Mouse (Mus musculus): Measurements from ENCODE around the gene Pkp4. TPM values are rescaled to one million over a fixed set of nuclear protein-coding genes. Genes with fewer than 3 reads are reported as not detected.
A peak's percentile ranks its signal among the peaks of the same experiment; 100 is the strongest.

Gene Pkp4
- polyA plus RNA-seq, 1 experiment = 20.4 TPM

GRCm38 (mm10) chr2:59166976-59167375 lies 6.3 kb downstream of the Pkp4 start:
- no peaks in the 10 kb centered on the region for H3K27me3 ChIP-seq (replicated peaks)

GRCm38 (mm10) chr2:59167830-59168229 lies 7.2 kb downstream of the Pkp4 start:
- peaks cover 77% of the 10 kb centered on the region for H3K4me1 ChIP-seq
- H3K9me3 ChIP-seq = no peaks in the 10 kb centered on the region
- H3K4me3 ChIP-seq (replicated peaks) = no peak overlapping the region
- H3K27me3 ChIP-seq (replicated peaks) = no peaks in the 10 kb centered on the region
- peaks cover 8% of the 10 kb centered on the region for H3K36me3 ChIP-seq (replicated peaks; ENCODE audit: low read length)
- TF ChIP-seq FLI1 (IDR thresholded peaks at IDR 0.05; ENCODE audit: low read length) = no peak
- no peak for TF ChIP-seq GATA1 (IDR thresholded peaks at IDR 0.05; ENCODE audit: borderline replicate concordance, low read length)

More at GRCm38 (mm10) chr2:59166976-59167375, 6.3 kb downstream of the Pkp4 start:
- no peak for TF ChIP-seq GATA1 (IDR thresholded peaks at IDR 0.05; ENCODE audit: borderline replicate concordance, low read length)
- no peak for TF ChIP-seq FLI1 (IDR thresholded peaks at IDR 0.05; ENCODE audit: low read length)
- Histone ChIP-seq H3K4me1 (peaks cover 77% of the 10 kb centered on the region), H3K4me3 (replicated peaks) (no peak overlapping the region), H3K9me3 (no peaks in the 10 kb centered on the region), H3K36me3 (replicated peaks; ENCODE audit: low read length) (peaks cover 8% of the 10 kb centered on the region)

- no peaks in the 10 kb centered on the region for H3K27me3 ChIP-seq (replicated peaks)
- no peaks in the 10 kb centered on the region for H3K9me3 ChIP-seq
- H3K4me3 ChIP-seq (replicated peaks) = no peak overlapping the region
- peaks cover 11% of the 10 kb centered on the region for H3K36me3 ChIP-seq (replicated peaks; ENCODE audit: low read length)
- no peak for TF ChIP-seq FLI1 (IDR thresholded peaks at IDR 0.05; ENCODE audit: low read length)
- TF ChIP-seq GATA1 (IDR thresholded peaks at IDR 0.05; ENCODE audit: borderline replicate concordance, low read length) = no peak
- peaks cover 81% of the 10 kb centered on the region for H3K4me1 ChIP-seq
Observed at GRCm38 (mm10) chr2:59169572-59170207, 9.0 kb downstream of the Pkp4 start.

- H3K27me3 ChIP-seq (replicated peaks) = no peaks in the 10 kb centered on the region
- no peak overlapping the region for H3K4me3 ChIP-seq (replicated peaks)
- TF ChIP-seq GATA1 (IDR thresholded peaks at IDR 0.05; ENCODE audit: borderline replicate concordance, low read length) (no peak), FLI1 (IDR thresholded peaks at IDR 0.05; ENCODE audit: low read length) (no peak)
- peaks cover 77% of the 10 kb centered on the region for H3K4me1 ChIP-seq
- peaks cover 7% of the 10 kb centered on the region for H3K36me3 ChIP-seq (replicated peaks; ENCODE audit: low read length)
- no peaks in the 10 kb centered on the region for H3K9me3 ChIP-seq
Observed at GRCm38 (mm10) chr2:59170208-59170589, 9.5 kb downstream of the Pkp4 start.

GRCm38 (mm10) chr2:59170593-59170992 lies 9.9 kb downstream of the Pkp4 start:
- Histone ChIP-seq H3K9me3 (no peaks in the 10 kb centered on the region), H3K27me3 (replicated peaks) (no peaks in the 10 kb centered on the region), H3K4me3 (replicated peaks) (no peak overlapping the region), H3K4me1 (peaks cover 76% of the 10 kb centered on the region), H3K36me3 (replicated peaks; ENCODE audit: low read length) (peaks cover 4% of the 10 kb centered on the region)
- TF ChIP-seq GATA1 (IDR thresholded peaks at IDR 0.05; ENCODE audit: borderline replicate concordance, low read length) = no peak
- TF ChIP-seq FLI1 (IDR thresholded peaks at IDR 0.05; ENCODE audit: low read length) = no peak

- Histone ChIP-seq H3K4me3 (replicated peaks) (peak overlapping the region; percentile 89), H3K27me3 (replicated peaks) (no peaks in the 10 kb centered on the region), H3K36me3 (replicated peaks; ENCODE audit: low read length) (peaks cover 3% of the 10 kb centered on the region), H3K4me1 (peaks cover 77% of the 10 kb centered on the region), H3K9me3 (no peaks in the 10 kb centered on the region)
- no peak for TF ChIP-seq FLI1 (IDR thresholded peaks at IDR 0.05; ENCODE audit: low read length)
- no peak for TF ChIP-seq GATA1 (IDR thresholded peaks at IDR 0.05; ENCODE audit: borderline replicate concordance, low read length)
Observed at GRCm38 (mm10) chr2:59171533-59171932, 10.9 kb downstream of the Pkp4 start.

- TF ChIP-seq FLI1 (IDR thresholded peaks at IDR 0.05; ENCODE audit: low read length) = no peak
- no peak for TF ChIP-seq GATA1 (IDR thresholded peaks at IDR 0.05; ENCODE audit: borderline replicate concordance, low read length)
- Histone ChIP-seq H3K9me3 (no peaks in the 10 kb centered on the region), H3K4me3 (replicated peaks) (no peak overlapping the region), H3K36me3 (replicated peaks; ENCODE audit: low read length) (peaks cover 3% of the 10 kb centered on the region), H3K27me3 (replicated peaks) (no peaks in the 10 kb centered on the region), H3K4me1 (peaks cover 65% of the 10 kb centered on the region)
Observed at GRCm38 (mm10) chr2:59175926-59176325, 15.3 kb downstream of the Pkp4 start.

- Histone ChIP-seq H3K9me3 (no peaks in the 10 kb centered on the region), H3K36me3 (replicated peaks; ENCODE audit: low read length) (peaks cover 3% of the 10 kb centered on the region), H3K4me1 (peaks cover 60% of the 10 kb centered on the region), H3K4me3 (replicated peaks) (no peak overlapping the region), H3K27me3 (replicated peaks) (no peaks in the 10 kb centered on the region)
- TF ChIP-seq FLI1 (IDR thresholded peaks at IDR 0.05; ENCODE audit: low read length) (no peak), GATA1 (IDR thresholded peaks at IDR 0.05; ENCODE audit: borderline replicate concordance, low read length) (no peak)
Observed at GRCm38 (mm10) chr2:59178191-59178590, 17.5 kb downstream of the Pkp4 start.

GRCm38 (mm10) chr2:59178960-59179359 lies 18.3 kb downstream of the Pkp4 start:
- Histone ChIP-seq H3K36me3 (replicated peaks; ENCODE audit: low read length) (peaks cover 5% of the 10 kb centered on the region), H3K4me3 (replicated peaks) (no peak overlapping the region), H3K9me3 (no peaks in the 10 kb centered on the region), H3K27me3 (replicated peaks) (no peaks in the 10 kb centered on the region), H3K4me1 (peaks cover 56% of the 10 kb centered on the region)
- TF ChIP-seq GATA1 (IDR thresholded peaks at IDR 0.05; ENCODE audit: borderline replicate concordance, low read length) (no peak), FLI1 (IDR thresholded peaks at IDR 0.05; ENCODE audit: low read length) (no peak)

- no peak for TF ChIP-seq GATA1 (IDR thresholded peaks at IDR 0.05; ENCODE audit: borderline replicate concordance, low read length)
- no peak for TF ChIP-seq FLI1 (IDR thresholded peaks at IDR 0.05; ENCODE audit: low read length)
- Histone ChIP-seq H3K36me3 (replicated peaks; ENCODE audit: low read length) (peaks cover 3% of the 10 kb centered on the region), H3K4me1 (peaks cover 52% of the 10 kb centered on the region), H3K9me3 (no peaks in the 10 kb centered on the region), H3K27me3 (replicated peaks) (no peaks in the 10 kb centered on the region), H3K4me3 (replicated peaks) (no peak overlapping the region)
Observed at GRCm38 (mm10) chr2:59179487-59179886, 18.8 kb downstream of the Pkp4 start.
